Mouse (Mus musculus) cerebellum, adult 9-11 months (tissue): ENCODE data around the gene Itsn1.

ENCODE experiments used
- DNase-seq: peaks from one replicate; pipeline ENCODE4 v3.0.0; 2022

Itsn1 gene

GRCm38 (mm10) chr16:91820299-91820698 lies 91.2 kb downstream of the Itsn1 start:
- no peak for DNase-seq

DNA sequence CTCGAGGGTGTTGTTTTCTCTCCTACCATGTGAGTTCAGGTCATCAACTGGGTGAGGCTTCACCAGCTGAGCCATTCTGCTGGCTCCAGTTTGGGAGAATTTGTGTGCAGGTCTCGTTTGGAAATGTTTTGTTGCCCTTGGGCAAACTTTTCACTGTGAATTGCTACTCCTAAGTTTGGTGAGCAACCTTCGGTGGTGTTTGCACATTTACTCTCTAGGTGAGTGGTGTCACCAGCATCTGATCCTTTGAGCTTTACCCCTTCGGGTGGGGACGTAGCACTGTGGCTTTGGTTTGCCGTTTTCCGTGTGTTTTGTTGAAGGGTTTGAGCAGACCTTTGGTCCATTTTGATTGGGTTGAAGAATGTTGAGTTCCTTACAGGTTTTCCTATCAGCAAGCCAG lies 93.2 kb downstream of the Itsn1 start:
- no peak for DNase-seq

DNA sequence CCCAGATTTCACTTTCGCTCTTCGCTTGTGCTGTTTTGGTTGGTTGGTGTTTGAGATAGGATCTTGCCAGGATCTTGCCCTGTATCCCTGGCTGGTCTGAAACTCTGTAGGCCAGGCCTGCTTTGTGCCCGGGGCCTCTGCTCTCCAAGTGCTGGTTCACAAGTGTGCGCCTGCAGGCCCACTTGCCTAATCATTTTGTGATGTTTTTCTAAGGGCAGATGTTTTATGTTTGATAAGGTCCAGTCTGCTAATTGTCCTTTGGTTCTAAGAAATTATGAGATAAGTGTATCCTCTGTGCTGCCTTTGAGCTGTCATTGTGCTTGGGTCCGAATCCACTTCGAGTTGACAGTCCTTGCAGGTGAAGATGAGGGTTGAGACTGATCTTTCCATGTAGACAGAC lies 93.7 kb downstream of the Itsn1 start:
- no peak for DNase-seq

- no peak for DNase-seq
Observed at GRCm38 (mm10) chr16:91825774-91826325, 96.8 kb downstream of the Itsn1 start.

- no peak for DNase-seq
Observed at GRCm38 (mm10) chr16:91826893-91827292, 97.8 kb downstream of the Itsn1 start.

GRCm38 (mm10) chr16:91827456-91827855 lies 98.4 kb downstream of the Itsn1 start:
- no peak for DNase-seq

- DNase-seq, result no peak
Observed at GRCm38 (mm10) chr16:91828160-91828559, 99.1 kb downstream of the Itsn1 start.

- DNase-seq, result no peak
Observed at GRCm38 (mm10) chr16:91828603-91829002, 99.5 kb downstream of the Itsn1 start.

- DNase-seq, result no peak
Observed at GRCm38 (mm10) chr16:91829121-91829520, 100.0 kb downstream of the Itsn1 start.

DNA sequence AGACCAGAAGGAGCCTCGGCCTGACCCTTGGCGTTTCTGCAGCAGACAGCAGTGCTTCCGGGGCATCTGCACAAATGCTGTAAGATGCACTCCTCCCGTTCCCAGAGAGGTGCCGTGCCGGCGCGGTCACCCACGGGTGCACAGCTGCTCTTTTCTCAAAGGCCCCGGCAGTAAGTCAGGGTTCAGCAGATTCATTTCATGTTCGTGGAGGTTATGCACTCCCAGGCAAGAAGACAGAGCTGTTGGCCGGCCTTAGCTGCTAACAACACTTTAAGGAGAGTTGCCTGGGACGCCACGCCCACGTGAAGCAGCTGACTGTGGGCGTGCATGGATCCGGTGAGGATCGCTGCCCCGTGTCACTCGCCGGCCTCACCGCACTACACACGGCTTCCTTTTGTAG lies 101.2 kb downstream of the Itsn1 start:
- no peak for DNase-seq

GRCm38 (mm10) chr16:91833121-91833520 lies 104.0 kb downstream of the Itsn1 start:
- DNase-seq, result no peak

- DNase-seq, result no peak
Observed at GRCm38 (mm10) chr16:91833558-91833957, 104.5 kb downstream of the Itsn1 start.

GRCm38 (mm10) chr16:91833981-91834380 lies 104.9 kb downstream of the Itsn1 start:
- no peak for DNase-seq

DNA sequence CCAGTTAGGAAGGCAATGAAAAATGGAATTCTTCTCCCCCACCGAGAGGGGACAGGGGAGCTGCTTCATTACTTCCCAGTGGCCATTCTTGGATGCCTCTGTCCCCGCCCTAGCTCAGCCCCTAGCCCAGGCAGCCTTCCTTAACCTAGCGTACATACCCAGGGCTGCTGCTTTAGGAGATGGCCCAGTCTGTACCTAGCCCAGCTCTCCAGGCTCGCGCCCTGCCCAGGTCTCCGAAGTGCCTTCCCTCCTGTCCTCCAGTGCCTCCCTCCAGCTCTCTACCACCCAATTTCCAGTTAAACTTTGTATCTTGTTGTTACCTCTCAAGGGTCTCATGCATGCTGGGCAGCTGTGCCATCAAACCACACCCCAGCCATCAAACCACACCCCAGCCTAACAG lies 106.7 kb downstream of the Itsn1 start:
- DNase-seq, result no peak

DNA sequence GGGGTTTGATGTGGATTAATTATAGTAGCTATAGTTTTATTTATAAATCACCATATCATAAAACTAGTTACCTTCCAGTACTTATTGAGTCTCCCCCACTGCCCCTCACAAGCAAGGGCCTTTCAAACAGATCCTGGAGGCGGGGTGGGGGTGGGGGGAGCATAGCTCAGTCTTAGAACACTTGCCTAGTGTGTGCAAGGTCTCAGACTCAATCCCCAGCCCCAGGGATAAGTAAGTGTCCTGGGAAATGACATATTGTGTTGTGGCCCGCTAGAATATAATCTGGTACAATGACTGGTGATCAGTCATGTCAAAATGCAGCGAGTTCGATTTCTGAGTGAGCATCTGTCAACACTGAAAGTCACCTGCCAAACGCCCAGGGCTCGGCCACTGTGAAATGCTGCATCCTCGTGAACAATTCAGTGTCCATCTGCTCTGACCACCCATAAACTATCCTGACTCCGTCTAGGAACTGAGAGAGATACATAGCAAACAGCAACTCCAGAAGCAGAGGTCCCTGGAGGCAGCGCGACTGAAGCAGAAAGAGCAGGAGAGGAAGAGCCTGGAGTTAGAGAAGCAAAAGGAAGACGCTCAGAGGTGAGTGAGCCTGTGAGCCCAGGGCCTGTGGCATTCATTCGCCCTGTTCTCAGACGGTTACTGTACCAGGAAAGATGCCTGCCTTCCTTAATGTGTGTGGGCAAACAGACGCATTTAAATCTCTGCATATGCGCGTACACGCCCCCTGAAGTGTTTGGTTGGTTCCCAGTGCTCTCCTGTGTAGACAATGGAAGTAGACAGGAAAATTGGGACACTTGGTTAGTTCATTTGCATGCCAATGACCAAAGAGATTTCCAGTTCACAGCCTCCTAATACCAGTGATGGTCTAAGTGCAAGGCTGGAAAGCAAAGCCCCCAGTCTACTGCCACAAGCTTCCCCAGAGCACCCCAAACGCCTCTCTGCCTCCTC lies 107.8 kb downstream of the Itsn1 start:
- DNase-seq, result no peak

DNA sequence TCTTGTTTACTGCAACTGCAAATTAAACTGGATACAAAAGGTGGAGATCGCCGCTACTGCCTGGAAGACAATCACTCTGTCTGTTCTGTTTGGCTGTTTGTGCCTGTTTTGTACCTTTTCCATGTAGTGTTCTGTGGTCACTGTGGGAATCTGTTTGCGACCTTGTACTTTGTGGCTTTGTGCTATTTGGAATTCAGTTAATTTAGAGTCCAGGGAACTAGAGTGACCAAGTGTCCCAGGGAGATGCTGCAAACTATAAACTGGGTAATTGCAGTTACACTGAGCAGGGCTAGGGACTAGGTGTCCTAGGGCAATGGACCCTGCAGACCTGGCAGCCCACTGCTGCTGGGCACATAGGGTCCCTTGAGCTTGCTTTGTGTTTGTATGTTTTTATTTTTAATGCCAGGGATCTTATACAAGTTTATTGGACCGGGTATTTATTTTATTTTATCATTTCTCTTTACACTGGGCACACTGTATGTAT lies 108.5 kb downstream of the Itsn1 start:
- no peak for DNase-seq

- DNase-seq, result peak; percentile 60
Observed at GRCm38 (mm10) chr16:91838771-91839170, 109.7 kb downstream of the Itsn1 start.

DNA sequence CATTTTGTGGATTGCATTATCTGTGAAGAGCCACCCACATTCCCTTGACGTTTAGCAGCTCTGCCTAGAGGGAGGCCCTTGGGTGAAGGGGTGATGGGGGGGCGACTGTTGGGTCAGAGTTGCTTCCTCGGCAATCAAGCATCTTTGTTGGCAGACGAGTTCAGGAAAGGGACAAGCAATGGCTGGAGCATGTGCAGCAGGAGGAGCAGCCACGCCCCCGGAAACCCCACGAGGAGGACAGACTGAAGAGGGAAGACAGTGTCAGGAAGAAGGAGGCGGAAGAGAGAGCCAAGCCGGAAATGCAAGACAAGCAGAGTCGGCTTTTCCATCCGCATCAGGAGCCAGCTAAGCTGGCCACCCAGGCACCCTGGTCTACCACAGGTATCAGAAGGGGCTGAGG lies 110.4 kb downstream of the Itsn1 start:
- no peak for DNase-seq

GRCm38 (mm10) chr16:91841026-91841630 lies 112.0 kb downstream of the Itsn1 start:
- DNase-seq, result no peak

DNA sequence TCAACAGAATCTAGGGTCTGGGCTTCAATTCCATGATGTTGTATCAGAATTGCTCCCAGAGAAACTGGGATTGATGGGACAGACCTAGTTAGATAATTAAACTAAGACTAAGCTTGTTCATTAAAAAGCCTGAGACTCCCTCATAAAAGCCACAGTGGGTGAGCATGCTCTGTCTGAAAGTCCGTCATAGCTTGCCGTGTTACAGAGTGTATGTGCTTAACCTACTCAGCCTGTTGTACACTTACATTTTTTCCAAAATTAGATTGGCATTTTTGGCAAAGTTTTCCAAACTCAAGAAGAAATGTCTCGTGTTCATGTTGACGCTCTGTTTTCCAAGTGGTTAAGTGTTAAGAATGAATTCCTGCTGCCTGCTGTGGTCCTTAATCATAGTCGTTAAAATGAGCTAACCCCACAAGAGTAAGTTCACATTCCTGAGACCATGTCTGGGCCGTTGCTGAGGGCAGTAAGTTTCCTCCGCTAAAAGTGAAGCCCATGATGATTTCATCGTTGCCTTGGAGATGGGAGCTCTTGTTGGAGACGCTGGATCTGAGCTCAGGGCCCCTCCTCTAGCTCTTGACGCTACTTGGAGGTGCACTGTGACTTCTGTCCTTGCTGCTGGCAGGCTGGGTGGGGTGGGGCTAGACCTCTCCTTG lies 117.1 kb downstream of the Itsn1 start:
- no peak for DNase-seq

GRCm38 (mm10) chr16:91847525-91848225 lies 118.6 kb downstream of the Itsn1 start:
- DNase-seq, result peak; percentile 78

GRCm38 (mm10) chr16:91848505-91848904 lies 119.4 kb downstream of the Itsn1 start:
- no peak for DNase-seq
